Mouse (Mus musculus) heart, embryonic 14.5 days (tissue): ENCODE results near the gene Fbxo46. TPM values are rescaled to one million over a fixed set of nuclear protein-coding genes. Genes with fewer than 3 reads are reported as not detected.
"Not testable (repeated sequence)": the region's sequence is repeated elsewhere in the genome, so short reads cannot be mapped to it uniquely, and the experiment has no call there.

Source experiments
- ATAC-seq: fragments of 200-750 bp; cut with Nextera tagmentation; 2 replicates; pipeline ENCODE4 v1.8.0; 2017; ENCODE audit warnings: low read depth, moderate TSS enrichment; ENCODE audit not compliant: insufficient number of reproducible peaks, insufficient read depth, low FRiP score
- H3K27ac ChIP-seq, 2 experiments: fragments of 200-500 bp in 1 of 2; fragments of 300-500 bp in 1 of 2; sonication (generic) in 1 of 2; replicated peaks in 1 of 2; 2 replicates each; pipeline ENCODE4 v1.5.1; 2012 to 2014; ENCODE audit warnings: low read depth in 2 of 2, low read length in 2 of 2, control low read depth in 1 of 2, mild to moderate bottlenecking in 1 of 2, mixed read lengths in 1 of 2; ENCODE audit not compliant: control insufficient read depth in 1 of 2, insufficient read depth in 1 of 2
- H3K27me3 ChIP-seq: fragments of 300-500 bp; sonication (generic); 2 replicates; pipeline ENCODE4 v1.6.1; 2014; ENCODE audit warnings: mild to moderate bottlenecking, low read length, control low read depth; ENCODE audit not compliant: control insufficient read depth, insufficient read depth
- H3K36me3 ChIP-seq: fragments of 300-500 bp; sonication (generic); 2 replicates; pipeline ENCODE4 v1.6.1; 2014; ENCODE audit warnings: mild to moderate bottlenecking, control low read depth, low read length, mixed read lengths; ENCODE audit not compliant: control insufficient read depth, insufficient read depth
- H3K4me1 ChIP-seq, 2 experiments: fragments of 200-500 bp in 1 of 2; fragments of 300-500 bp in 1 of 2; sonication (generic) in 1 of 2; 2 replicates each; pipeline ENCODE4 v1.6.1; 2012 to 2014; ENCODE audit warnings: low read length in 2 of 2, control low read depth in 1 of 2, mixed read lengths in 1 of 2; ENCODE audit not compliant: control insufficient read depth in 2 of 2, insufficient read depth in 2 of 2
- H3K4me2 ChIP-seq: fragments of 300-500 bp; sonication (generic); 2 replicates; pipeline ENCODE4 v1.6.1; 2014; ENCODE audit warnings: mild to moderate bottlenecking, low read length
- H3K4me3 ChIP-seq, 2 experiments: fragments of 200-500 bp in 1 of 2; fragments of 300-500 bp in 1 of 2; sonication (generic) in 1 of 2; 2 replicates each; pipeline ENCODE4 v1.5.1; 2012 to 2014; ENCODE audit warnings: low read length in 2 of 2, mild to moderate bottlenecking in 2 of 2, control low read depth in 1 of 2, low read depth in 1 of 2, moderate library complexity in 1 of 2; ENCODE audit not compliant: control insufficient read depth in 1 of 2, insufficient read depth in 1 of 2
- H3K9ac ChIP-seq: fragments of 300-500 bp; sonication (generic); 2 replicates; pipeline ENCODE4 v1.6.1; 2014; ENCODE audit warnings: mild to moderate bottlenecking, low read length
- H3K9me3 ChIP-seq: fragments of 300-500 bp; sonication (generic); 2 replicates; pipeline ENCODE4 v1.6.1; 2016; ENCODE audit warnings: low read length, control low read depth; ENCODE audit not compliant: control insufficient read depth
- WGBS: fragments of 180-500 bp; shearing (Covaris S2); extraction: QIAGEN DNeasy Blood & Tissue Kit; methylation state at CpG from one replicate; pipeline ENCODE4 v1.1.7; 2014; 5-methylcytosine and 5-hydroxymethylcytosine counted together
- polyA plus RNA-seq: library from polyadenylated mRNA; unstranded; fragments of >200 nt; fragmentation: Nextera tagmentation; extraction: Ambion mirVana; gene quantifications from 2 replicates; pipeline ENCODE4 v1.2.1, GENCODE M21; 2014

The Fbxo46 gene
- polyA plus RNA-seq, 1 experiment from 2014 or later = 5.6 TPM

DNA sequence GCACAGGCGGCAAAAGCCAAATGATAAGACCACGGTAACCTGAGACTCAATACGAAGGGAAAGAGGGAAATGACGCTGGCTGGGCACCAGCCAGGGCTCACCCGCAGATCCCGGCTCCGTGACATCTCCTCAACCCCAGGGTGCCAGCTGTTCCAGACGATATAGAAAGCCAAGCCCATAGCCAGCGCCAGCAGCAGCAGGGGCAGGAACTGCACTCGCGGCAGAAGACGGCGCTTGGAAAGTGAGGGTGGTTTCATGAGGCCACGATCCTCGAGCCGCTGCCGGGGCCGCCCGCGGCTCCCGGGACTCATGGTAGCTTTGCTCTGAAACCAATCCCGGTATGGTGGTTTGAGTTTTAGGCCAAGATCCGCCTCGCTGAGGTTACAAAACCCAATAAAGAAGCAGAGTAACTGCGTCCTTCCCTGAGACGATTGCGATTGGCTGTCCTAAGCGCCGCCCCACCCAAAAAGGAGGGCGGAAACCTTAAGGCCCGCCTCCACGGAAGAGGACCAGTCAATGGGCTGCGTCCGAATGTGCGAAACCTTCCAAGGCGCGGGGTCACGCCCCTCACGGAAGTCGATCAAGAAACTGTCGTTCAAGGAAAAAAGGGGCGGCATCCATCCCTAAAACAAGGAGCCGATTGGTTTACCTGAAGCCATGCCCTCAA is 29.3 kb downstream of the Fbxo46 start, which contains the start of gene Qpctl:
Gene Qpctl (minus strand): TSS at position 417 of the 667 bp plus-strand sequence.
- peak; percentile 98 for ATAC-seq
- peak within 1 kb of the TSS; percentile 90 for H3K4me2 ChIP-seq
- WGBS = under 1% methylated on average over 43 of the region's 43 CpGs
- peaks cover 5 to 20% of the 10 kb centered on the region in 2 experiments; a peak in 3 of 4 replicates for H3K4me1 ChIP-seq
- no peaks in the 10 kb centered on the region for H3K9me3 ChIP-seq
- peaks cover 35% of the 10 kb centered on the region for H3K36me3 ChIP-seq
- H3K4me3 ChIP-seq = peak within 1 kb of the TSS; percentile 60 to 66
- H3K27ac ChIP-seq = peak within 1 kb of the TSS; percentile 70 to 89
- peak within 1 kb of the TSS; percentile 84 for H3K9ac ChIP-seq
- H3K27me3 ChIP-seq = no peaks in the 10 kb centered on the region

DNA sequence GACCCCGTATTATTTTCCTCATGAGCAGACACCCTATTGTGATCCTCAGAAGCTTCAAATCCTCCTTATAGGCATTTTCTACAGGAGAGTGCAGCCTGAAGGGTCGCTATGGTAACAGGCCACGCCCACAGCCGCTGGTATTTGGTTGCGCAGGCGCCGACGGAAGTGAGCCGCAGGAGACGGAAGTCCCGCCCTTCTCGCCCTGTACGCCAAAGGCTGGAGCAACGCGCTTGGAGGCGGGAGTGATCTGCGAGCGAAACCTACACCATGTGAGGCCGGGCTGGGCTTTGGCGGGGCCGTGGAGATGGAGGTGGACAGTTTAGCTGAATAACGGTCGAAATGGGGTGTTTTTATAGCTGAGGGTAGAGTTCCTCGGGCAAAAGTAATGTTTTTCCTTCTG is 30.0 kb downstream of the Fbxo46 start, which contains the start of gene Snrpd2:
Gene Snrpd2 (plus strand): TSS at position 97 of the 400 bp plus-strand sequence.
- Histone ChIP-seq H3K27ac (peak within 1 kb of the TSS; percentile 70 to 89), H3K4me2 (peak within 1 kb of the TSS; percentile 90), H3K9ac (peak within 1 kb of the TSS; percentile 84), H3K9me3 (no peaks in the 10 kb centered on the region), H3K4me1 (peaks cover 5 to 20% of the 10 kb centered on the region in 2 experiments; a peak in 3 of 4 replicates), H3K4me3 (peak within 1 kb of the TSS; percentile 60 to 66), H3K27me3 (no peaks in the 10 kb centered on the region), H3K36me3 (peaks cover 41% of the 10 kb centered on the region)
- peak; percentile 90 for ATAC-seq
- WGBS = under 1% methylated on average over 24 of the region's 24 CpGs

DNA sequence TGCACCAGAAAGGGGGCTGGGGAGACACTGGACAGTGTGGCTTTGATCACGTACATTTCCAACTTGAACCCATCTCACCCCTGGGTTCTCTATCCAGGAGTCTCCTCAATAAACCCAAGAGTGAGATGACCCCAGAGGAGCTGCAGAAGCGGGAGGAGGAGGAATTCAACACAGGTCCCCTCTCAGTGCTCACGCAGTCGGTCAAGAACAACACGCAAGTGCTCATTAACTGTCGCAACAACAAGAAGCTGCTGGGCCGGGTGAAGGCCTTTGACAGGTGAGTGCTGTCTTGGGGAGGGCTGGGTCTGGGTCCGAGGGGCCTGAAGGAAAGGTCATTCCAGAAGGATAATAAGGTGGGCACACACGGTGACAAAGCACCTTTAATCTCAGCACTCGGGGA is 31.5 kb downstream of the Fbxo46 start:
- not testable (repeated sequence) for ATAC-seq, H3K4me3 ChIP-seq, H3K4me2 ChIP-seq, H3K9me3 ChIP-seq, H3K27ac ChIP-seq, H3K9ac ChIP-seq, H3K27me3 ChIP-seq
- Histone ChIP-seq H3K36me3 (peaks cover 48% of the 10 kb centered on the region), H3K4me1 (peaks cover 5 to 20% of the 10 kb centered on the region in 2 experiments; a peak in 3 of 4 replicates)
- 85% methylated on average over 10 of the region's 10 CpGs for WGBS

DNA sequence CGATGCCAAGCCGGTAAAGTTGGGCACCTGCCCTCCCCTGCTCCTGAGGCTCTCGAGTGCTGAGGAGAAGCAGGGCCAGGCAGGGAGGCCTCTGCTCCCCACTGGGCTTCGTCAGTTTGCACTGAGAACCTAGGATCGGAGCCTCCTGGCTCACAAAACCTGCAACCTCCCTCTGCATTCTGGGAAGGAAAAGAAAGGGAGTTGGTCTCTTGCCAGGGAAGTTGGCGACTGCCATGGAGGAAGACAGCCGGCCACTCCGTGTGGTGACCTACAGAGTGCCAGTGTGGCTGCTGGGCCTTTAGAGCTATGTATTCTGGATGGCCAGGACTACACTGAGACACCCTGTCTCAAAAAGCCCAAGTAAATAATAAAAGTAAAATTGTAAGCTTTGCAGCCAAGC is 35.1 kb downstream of the Fbxo46 start:
- Histone ChIP-seq H3K27me3 (peaks cover 8% of the 10 kb centered on the region; the same call in 1 of the 2 replicates), H3K9me3 (no peaks in the 10 kb centered on the region), H3K4me2 (no peak overlapping the region), H3K9ac (no peak overlapping the region; the same call in 1 of the 2 replicates), H3K27ac (no peak overlapping the region), H3K4me3 (no peak overlapping the region), H3K4me1 (peaks cover 10 to 21% of the 10 kb centered on the region in 2 experiments), H3K36me3 (peaks cover 46% of the 10 kb centered on the region)
- no peak for ATAC-seq
- 68% methylated on average over 8 of the region's 8 CpGs for WGBS

DNA sequence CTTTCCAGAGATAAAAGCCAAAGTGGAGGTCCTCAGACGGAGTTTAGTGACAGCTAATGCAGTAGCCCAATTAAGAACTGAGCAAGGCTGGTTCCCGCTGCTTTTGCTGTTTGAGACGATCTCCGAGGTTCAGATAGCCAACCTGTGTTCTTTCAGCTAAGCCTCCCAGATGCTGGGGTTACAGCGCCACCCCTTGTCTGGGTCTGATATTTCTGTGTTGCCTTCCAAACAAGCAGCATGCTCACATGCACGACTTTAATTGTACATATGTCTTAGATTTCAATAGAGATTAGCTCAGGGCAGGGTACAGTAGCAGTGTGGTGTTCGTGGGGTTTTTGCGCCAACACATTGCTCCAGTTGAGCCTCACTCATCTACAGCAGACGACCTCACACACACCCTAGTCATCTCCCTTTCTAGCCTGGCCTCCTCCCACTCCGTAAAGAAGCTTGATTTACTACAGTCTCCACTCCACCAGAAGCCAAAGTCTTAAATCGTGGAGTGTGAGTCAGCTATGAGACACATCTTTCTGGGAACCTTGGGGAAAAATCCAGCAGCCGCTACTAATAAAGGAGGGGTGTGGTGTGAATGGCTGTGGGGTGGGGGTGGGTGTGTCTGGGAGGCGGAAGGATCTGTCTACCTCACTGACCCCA is 36.3 kb downstream of the Fbxo46 start:
- Histone ChIP-seq H3K4me3 (no peak overlapping the region), H3K27ac (no peak overlapping the region), H3K9me3 (no peaks in the 10 kb centered on the region), H3K27me3 (peaks cover 10% of the 10 kb centered on the region; the same call in 1 of the 2 replicates), H3K9ac (no peak overlapping the region), H3K36me3 (peaks cover 46% of the 10 kb centered on the region), H3K4me1 (peaks cover 10 to 20% of the 10 kb centered on the region in 2 experiments), H3K4me2 (no peak overlapping the region)
- 58% methylated on average over 13 of the region's 13 CpGs for WGBS
- no peak for ATAC-seq

DNA sequence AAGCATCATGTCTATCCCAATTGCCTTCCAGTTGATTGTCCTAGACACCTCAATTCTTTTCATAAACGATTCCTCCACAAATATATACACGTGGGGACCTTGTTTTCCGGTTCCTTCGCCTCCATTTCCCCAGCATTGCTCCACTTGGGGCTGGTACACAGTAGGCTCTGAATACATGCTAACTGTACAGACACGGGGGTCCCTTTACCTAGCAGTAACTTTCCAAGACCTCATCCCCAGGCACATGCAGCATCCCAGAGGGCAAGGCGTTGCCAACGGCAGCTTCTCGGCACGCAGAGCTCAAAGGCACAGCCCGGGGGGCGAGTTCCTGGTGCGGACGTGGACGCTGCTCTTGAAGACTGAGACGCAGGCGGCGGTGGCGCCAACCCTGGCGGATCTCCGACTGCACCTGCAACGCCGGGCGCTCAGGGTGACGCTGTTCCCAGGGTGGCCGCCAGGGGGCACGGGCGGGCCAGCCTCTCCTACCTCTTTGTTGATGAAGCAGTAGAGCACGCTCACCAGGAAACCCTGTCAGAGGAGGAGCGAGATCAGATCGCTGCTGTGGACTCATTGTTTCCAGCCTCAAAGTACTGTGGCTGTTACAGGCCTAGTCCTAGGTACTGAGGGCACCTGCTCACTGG is 37.6 kb downstream of the Fbxo46 start:
- no peak overlapping the region for H3K4me3 ChIP-seq
- peak overlapping the region; percentile 43 to 61; a peak in 2 of 4 replicates for H3K27ac ChIP-seq
- WGBS = 3% methylated on average over 30 of the region's 30 CpGs
- ATAC-seq = peak; percentile 65
- H3K9me3 ChIP-seq = no peaks in the 10 kb centered on the region
- peaks cover 10 to 19% of the 10 kb centered on the region in 2 experiments for H3K4me1 ChIP-seq
- H3K27me3 ChIP-seq = peaks cover 10% of the 10 kb centered on the region; the same call in 1 of the 2 replicates
- H3K36me3 ChIP-seq = peaks cover 40% of the 10 kb centered on the region
- H3K9ac ChIP-seq = peak overlapping the region; percentile 61
- peak overlapping the region; percentile 57 for H3K4me2 ChIP-seq

DNA sequence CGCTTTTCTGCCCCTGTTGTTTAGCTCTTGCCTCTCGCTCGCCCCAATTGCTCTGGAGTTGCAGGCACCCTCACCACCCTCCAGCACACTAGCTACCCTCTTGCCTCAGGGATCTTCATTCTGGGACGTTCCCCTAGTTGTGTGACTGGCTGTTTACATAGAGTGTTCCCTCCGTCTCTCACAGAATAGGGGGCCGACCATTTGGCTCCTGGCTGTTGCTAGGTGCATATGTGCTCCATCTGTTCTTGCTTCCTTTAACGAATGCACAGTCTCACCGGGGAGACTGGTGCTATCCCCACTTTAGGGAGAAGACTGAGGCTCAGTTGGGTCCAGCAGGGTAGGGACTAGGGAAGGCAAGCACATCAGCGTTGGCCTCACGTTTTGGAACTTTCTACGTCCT is 38.9 kb downstream of the Fbxo46 start:
- Histone ChIP-seq H3K4me1 (peaks cover 10 to 19% of the 10 kb centered on the region in 2 experiments), H3K9ac (no peak overlapping the region), H3K27ac (no peak overlapping the region), H3K4me3 (no peak overlapping the region), H3K9me3 (no peaks in the 10 kb centered on the region), H3K27me3 (peaks cover 10% of the 10 kb centered on the region; the same call in 1 of the 2 replicates), H3K36me3 (peaks cover 32% of the 10 kb centered on the region), H3K4me2 (no peak overlapping the region)
- WGBS = 71% methylated on average over 11 of the region's 11 CpGs
- no peak for ATAC-seq
